Mouse (Mus musculus) layer of hippocampus, postnatal 25 days (tissue): Measurements from ENCODE around the gene Rasgef1b. TPM values are rescaled to one million over a fixed set of nuclear protein-coding genes. Genes with fewer than 3 reads are reported as not detected.

ENCODE experiments used
- DNase-seq, 2 experiments: peaks; one replicate each; pipeline ENCODE4 v3.0.0; 2022; ENCODE audit warnings: mixed read lengths in 2 of 2, low spot score in 1 of 2; ENCODE audit errors: extremely low spot score in 1 of 2
- total RNA-seq, 2 experiments: library from RNA; stranded (reverse); gene quantifications; 2 replicates each; pipeline ENCODE4 v1.2.3; 2021

Gene Rasgef1b
- 10 to 100 TPM; 15.9 to 17.6 TPM for total RNA-seq

DNA sequence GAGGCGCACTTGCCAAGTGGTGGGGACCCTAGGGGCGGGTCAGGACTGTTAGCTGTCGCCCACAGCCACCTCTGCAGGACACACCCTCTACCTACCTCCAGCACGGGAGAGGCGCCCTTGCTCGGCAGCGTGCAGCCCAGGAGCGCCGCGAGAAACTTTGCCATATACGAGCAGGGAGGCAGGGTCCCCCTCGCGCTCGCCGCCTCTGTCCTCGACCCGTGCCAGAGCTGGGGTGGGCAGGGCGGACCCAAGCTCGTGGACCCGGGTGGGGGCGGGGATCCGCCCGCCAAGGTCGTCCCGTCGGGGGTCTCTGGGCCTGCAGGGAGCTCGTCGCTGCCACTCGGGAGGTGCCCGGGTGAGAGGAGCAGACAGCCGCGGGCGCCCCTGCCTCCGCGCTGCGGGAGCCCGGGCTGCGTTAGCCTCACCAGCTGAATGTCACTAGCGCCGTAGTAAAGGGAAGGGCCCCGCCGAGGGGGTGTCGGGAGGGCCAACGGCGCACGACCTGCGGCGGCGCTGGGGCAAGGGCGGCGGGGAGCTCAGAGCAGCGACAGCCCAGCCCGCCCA, at the start of gene Rasgef1b:
TSS of gene Rasgef1b (minus strand) at position 417 of the 564 bp plus-strand sequence.
- peak; percentile 47 to 68 for DNase-seq

DNA sequence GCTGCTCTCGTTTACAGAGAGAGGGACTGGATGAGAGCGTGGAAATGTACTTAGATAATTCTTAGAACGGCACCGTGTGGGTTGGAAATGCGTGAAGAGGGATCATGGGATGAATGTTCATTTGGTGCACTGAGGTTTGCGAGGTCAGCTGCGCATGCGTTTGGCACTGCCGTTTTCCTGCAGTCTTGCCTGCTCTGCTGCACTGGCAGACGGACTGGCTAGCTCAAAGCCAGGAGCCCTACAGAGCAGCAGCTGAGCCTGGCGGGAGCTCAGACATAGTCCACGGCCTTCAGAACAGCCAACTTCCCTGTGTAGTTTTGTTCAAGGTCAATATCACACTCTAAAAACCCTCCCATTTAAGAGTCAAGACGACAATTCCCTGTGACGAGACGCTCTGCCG, 46.5 kb upstream of the Rasgef1b start:
- DNase-seq, result no peak

DNA sequence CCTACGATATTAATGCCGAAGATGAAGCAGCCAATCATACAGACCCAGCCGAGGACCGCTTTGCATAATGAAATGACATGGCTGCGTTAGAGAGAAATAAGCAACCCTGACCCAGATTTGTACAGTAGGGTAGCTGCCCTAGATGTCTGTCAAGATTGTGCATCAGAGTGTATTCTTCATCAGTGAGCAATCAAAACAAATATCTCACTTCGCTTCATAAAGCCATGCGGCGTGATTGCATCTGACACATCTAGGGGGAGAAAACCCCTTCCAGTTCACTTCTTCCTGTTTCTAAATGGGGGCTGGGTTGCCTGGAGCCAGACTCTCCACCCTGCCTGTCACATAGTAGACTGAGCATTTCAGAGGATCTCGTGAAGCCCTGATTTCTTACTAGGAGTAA, 44.4 kb upstream of the Rasgef1b start:
- DNase-seq, result no peak

DNA sequence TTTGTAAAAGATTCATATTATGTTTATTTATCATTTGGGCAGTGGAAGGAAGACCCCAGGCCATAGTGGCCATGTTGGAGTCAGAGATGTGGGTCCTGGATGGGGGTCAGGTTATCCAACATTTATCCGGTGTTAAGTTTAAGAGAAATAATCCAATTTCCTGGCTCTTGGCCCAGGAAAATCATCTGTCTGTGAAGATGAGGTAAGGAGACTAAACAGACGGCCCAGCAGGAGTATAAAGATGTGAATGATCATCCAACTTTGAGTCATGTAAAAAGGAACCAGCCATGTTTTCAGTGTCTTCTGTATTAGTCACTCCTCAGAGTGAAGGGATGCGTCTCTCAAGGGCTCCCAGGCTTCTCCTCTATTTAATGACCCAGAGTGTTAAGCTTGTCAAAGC, 35.4 kb upstream of the Rasgef1b start:
- DNase-seq, result no peak

DNA sequence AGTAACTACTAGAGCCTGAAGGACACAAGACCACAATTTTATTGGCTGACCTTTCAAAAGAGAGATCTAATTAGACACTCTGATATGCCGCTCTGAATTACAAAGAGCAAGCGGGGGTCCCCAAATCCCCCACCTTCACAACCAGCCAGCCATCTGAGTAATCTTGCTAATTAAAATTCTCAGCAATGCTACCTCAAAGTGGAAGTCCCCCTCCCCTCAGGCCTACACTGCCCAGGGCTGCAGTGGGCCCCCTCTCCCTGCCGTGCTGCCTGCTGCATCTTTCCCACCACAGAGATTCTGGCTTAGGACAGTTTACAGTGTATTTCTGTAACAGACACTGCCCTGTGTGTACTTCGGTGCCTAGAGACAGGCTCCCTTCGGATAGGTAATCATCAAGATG, 30.0 kb upstream of the Rasgef1b start:
- no peak for DNase-seq

DNA sequence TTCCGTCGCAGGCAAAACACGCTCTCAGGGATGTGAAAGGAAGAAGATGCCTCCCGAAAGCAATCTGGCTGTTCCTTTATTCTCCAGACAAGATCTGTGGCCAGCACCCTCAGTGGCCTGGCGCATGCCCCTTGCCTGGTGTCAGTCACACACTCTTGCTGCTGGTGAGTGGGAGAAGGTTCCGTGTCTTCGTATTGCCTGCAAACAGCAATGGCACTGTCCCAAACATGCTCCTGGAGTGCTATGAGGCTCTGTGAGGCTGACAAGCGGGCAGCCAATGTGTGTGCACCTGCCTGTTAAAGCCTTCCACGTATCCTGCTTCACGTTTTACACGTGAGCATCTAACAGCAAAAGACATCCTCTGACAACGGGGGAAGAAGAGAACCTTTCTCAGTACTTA, 25.0 kb upstream of the Rasgef1b start:
- peak; percentile 7 to 17 for DNase-seq

GRCm38 (mm10) chr5:99753368-99753767, 24.5 kb upstream of the Rasgef1b start:
- peak; percentile 22 to 24 for DNase-seq

DNA sequence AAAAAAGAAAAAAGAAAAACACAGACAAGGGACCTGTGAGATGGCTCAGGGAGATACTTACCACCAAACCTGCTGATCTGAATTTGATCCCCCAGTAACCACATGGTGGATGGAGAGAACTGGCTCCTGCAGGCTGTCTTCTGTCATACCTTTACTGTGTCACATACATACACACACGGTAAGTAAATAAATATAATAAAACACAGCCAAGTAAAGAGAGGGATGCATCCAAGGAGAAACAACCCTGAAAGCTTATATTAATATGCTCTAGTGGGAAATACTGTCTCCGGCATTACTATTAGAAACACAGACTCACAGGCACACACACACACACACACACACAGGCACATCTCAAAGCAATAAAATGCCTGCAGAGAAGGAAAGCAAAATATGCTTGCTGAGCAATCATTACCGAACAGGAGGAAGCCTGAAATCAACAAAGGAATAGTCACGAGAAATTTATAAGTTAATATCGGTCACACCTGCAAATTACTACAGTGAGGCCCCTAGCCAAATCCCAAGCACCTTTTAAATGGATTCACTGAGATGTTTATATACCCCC, 23.9 kb upstream of the Rasgef1b start:
- DNase-seq, result no peak

- DNase-seq, result no peak
Observed at GRCm38 (mm10) chr5:99748417-99748816, 19.6 kb upstream of the Rasgef1b start.

GRCm38 (mm10) chr5:99746087-99746486, 17.2 kb upstream of the Rasgef1b start:
- no peak for DNase-seq

DNA sequence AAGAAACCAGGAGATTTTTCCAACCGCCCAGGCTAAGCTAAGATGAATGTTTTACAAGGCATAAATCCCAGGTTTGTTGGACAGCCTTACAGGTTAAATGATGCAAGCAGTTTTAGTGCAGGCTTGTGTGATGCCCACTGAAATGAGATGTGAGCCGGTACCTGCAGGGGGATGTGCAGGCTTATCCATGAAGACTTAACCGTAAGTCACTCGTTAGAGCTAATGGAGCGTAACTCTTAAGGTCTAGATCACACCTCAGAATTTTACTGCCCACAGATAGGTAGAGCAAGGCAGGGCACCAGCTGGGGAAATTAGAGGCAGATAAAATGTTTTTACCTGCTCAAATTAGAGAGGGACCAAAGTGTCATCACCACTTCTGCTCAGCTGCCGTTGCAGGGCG, 14.0 kb upstream of the Rasgef1b start:
- no peak for DNase-seq

- DNase-seq, result no peak
Observed at GRCm38 (mm10) chr5:99742056-99742455, 13.2 kb upstream of the Rasgef1b start.

DNA sequence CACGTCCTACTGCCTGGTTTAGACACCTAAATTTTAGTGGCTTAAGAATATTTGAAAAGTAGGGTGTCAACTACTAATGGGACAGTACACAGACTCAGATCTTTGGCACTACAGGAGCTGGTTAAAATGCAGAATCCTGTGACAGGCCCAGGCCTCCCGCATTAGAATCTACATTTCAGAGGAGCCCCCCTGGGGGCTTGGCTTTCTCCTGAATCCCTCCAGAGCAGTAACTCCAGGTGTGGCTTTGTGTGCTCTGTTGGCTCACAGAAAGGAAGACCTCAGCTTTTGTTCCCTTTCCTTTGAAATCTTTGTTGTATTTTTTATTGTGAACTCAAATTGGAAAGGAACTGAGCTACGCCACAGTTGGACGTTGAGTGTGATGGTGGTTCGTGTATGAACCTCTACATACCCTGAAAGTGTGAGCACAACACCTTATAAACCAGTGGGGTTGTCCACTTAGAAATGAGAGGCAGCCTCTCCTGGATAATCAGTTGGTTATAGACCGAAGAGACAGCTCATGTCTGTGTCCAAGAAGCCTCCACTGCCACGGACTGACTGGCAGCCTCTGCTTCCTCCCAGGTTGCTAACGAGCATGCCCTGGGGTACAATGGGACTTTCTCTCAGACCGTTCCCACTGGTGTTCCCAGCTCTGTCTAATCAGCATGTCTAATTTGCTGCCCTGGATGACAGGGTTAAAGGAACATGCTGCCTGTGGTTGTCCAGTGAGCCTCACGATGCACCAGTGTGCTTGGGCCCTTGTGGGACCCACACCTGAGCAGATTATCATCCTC, 9.3 kb upstream of the Rasgef1b start:
- DNase-seq, result no peak

DNA sequence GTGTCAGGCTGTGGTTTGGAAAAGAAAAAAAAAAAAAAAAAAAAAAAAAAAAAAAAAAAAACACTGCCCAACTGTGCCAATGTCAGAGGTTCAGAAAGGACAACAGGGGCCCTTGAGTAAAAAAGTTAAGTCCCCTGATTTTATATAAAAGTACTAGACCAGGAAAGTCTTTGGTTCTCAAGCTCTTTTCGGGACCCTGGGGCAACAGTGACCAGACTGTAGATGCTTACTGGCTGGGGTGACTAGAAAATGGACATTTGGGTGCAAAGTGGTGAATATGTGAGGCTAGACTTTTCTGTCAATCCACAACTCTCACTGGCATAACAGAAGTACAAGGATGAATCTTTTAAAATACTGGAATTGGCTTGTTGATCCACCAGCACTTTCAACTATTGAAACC, 1.1 kb upstream of the Rasgef1b start:
- no peak for DNase-seq

- no peak for DNase-seq
Observed at GRCm38 (mm10) chr5:99729361-99729882, 557 bp upstream of the Rasgef1b start.

DNA sequence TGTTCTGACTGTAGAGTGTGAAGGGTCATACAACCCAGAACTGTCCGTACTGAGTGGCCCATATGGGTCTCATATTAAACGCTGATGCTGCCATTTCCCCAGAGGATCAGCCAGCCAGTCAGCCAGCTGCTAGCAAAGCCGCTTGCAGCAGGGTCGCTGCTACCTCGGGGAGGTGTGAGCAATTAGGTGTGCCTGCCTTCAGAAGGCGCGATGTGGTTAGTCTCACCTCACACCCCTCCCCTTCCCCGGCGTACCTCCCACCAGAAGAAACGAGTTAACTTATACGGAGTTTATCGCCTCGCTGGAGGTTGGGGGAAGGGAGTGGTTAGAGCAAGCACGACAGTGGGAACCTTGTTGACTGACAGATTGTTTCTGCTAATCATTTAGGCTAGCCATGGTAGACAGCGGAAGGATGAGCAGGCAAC, 826 bp downstream of the Rasgef1b start:
- DNase-seq, result peak in 1 of 2 experiments; percentile 9

DNA sequence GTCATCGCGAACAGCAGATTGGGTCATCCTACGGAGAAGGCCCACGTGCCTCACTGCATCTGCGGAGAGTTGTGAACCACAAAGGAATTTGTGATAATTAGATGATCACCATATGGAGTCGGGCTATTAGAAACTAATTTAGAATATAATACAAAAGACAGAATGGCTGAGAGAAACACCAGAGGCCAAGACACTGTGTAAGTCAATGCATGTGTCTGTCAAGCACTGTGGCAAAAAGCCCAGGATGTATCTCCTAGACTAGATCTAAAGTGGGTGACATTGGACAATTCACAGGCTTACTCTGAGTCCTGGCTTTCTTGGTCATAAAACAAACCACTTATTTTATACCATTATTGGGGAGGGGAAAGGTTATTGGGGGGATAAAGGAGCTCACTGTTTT, 4.9 kb downstream of the Rasgef1b start:
- DNase-seq, result no peak

- no peak for DNase-seq
Observed at GRCm38 (mm10) chr5:99722310-99722709, 6.6 kb downstream of the Rasgef1b start.

GRCm38 (mm10) chr5:99720554-99720953, 8.3 kb downstream of the Rasgef1b start:
- DNase-seq, result no peak

DNA sequence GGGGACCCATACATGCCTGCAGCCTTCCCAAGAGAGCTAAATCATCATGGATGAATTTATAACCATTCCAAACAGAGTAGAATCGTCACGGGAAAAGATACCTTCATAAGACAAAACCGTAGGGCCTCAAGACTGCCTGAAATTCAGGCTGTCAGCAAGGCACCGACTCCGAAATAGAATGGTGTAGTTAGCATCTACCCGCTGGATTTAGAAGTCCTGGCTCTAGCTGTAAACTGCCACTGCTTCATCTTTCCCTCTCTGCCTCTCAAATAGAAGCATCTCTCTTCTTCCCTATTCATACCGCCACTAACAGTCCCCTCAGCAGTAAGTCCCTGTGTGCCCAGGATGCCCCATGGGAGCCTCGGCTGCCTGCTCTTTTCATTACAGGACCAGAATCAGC, 10.9 kb downstream of the Rasgef1b start:
- DNase-seq, result no peak

GRCm38 (mm10) chr5:99715281-99715744, 13.6 kb downstream of the Rasgef1b start:
- DNase-seq, result peak; percentile 31 to 41
